Mouse (Mus musculus): Measurements from ENCODE around the gene Prkch. TPM values are rescaled to one million over a fixed set of nuclear protein-coding genes. Genes with fewer than 3 reads are reported as not detected.
"Not testable (repeated sequence)": the region's sequence is repeated elsewhere in the genome, so short reads cannot be mapped to it uniquely, and the experiment has no call there.

The Prkch gene
- polyA plus RNA-seq, 1 experiment, result not detected

DNA sequence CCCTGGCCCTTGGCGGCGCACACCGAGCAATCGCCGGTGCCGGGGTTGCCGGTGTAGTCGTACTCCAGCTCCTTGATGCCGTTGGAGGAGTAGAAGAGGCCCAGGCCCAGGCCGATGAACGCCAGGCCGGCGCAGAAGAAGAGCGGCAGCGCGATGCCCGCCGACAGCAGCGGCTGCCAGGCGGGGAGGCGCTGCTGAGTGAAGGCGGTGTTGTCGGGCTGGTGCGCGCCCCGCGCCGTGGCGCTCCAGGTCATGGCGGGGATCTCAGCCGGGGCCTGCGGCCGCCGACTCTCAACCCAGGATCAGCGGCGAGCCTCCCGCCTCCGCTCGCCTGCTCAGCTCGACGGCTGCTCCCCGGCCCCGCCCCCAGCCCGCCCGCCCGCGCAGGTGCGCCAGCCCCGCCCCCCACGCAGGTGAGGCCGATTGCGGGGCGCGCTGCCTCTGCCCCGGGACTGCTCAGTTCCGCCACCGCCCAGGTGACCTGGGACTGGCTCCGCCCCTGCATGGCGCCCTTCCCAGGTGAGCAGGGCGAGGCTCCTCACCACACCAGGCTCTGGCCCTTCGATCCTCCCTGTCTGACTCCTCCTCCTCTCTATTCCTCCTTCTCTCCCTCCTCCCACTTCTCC lies 38.4 kb upstream of the Prkch start, which contains the start of gene Tmem30b:
Gene Tmem30b, minus strand, starts transcription at position 307 of the 626 bp plus-strand sequence.
- H3K27ac ChIP-seq (ENCODE audit: insufficient read depth, low read depth, low read length), result no peak within 1 kb of the TSS
- H3K4me3 ChIP-seq (ENCODE audit: insufficient read depth, low read depth, low read length), result peak within 1 kb of the TSS; percentile 20
- H3K4me1 ChIP-seq (ENCODE audit: control insufficient read depth, insufficient read depth, low read length), result peaks cover 10% of the 10 kb centered on the region; the same call in 1 of the 2 replicates
- TF ChIP-seq POLR2A (IDR thresholded peaks at IDR 0.05; ENCODE audit: insufficient read depth, low read depth, low read length) (no peak), CTCF (IDR thresholded peaks at IDR 0.05; ENCODE audit: insufficient read depth, low read depth, low read length) (no peak)
- WGBS, result 4% methylated on average over 57 of the region's 61 CpGs

DNA sequence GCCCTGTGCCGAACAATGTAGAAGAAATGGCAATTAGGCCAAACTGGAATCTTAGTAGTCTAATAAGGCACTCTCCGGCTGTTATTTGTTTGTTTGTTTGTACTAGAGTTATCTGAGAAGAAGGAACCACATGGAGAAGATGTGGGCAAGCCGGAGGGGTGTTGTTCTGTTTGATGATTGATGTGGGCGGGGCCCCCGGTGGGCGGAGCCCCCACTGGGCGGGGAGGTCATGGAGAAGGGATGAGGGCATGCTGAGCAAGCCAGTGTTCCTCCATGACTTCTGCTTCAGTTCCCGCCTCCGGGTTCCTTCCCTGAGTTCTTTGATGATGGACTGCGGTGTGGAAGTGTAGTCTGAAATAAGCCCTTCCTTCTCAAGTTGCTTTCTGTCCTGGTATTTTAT lies 37.0 kb upstream of the Prkch start:
- H3K27ac ChIP-seq (ENCODE audit: insufficient read depth, low read depth, low read length), result no peak overlapping the region
- 46% methylated on average over 10 of the region's 10 CpGs for WGBS
- TF ChIP-seq POLR2A (IDR thresholded peaks at IDR 0.05; ENCODE audit: insufficient read depth, low read depth, low read length) (no peak), CTCF (IDR thresholded peaks at IDR 0.05; ENCODE audit: insufficient read depth, low read depth, low read length) (no peak)

DNA sequence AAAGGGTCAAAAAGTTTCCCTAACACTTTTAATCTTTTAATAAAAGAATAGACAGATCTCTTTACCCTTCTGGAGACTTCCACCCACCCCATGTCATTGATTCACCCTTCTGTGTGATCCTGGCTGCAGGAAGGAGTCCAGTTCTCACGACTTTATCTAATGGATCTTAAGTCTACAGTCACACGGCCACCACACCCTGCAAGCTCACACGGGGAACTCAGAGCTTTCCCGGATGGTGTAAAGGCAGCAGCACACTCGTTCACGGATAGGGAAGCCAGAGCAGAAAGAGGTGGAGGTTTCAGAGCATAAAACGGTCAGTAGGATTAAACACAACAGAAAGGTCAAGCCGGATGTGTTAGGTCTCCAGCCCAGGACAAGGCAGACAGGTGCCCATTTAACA lies 36.3 kb upstream of the Prkch start:
- no peak overlapping the region for H3K4me3 ChIP-seq (ENCODE audit: insufficient read depth, low read depth, low read length)
- TF ChIP-seq POLR2A (IDR thresholded peaks at IDR 0.05; ENCODE audit: insufficient read depth, low read depth, low read length), result no peak
- TF ChIP-seq CTCF (IDR thresholded peaks at IDR 0.05; ENCODE audit: insufficient read depth, low read depth, low read length), result no peak
- H3K27ac ChIP-seq (ENCODE audit: insufficient read depth, low read depth, low read length), result no peak overlapping the region
- WGBS, result 80% methylated on average over 8 of the region's 8 CpGs
- H3K4me1 ChIP-seq (ENCODE audit: control insufficient read depth, insufficient read depth, low read length), result peaks cover 10% of the 10 kb centered on the region; the same call in 1 of the 2 replicates

More for the DNA sequence above, 37.0 kb upstream of the Prkch start:
- Histone ChIP-seq H3K4me3 (ENCODE audit: insufficient read depth, low read depth, low read length) (no peak overlapping the region), H3K4me1 (ENCODE audit: control insufficient read depth, insufficient read depth, low read length) (peaks cover 10% of the 10 kb centered on the region; the same call in 1 of the 2 replicates)

DNA sequence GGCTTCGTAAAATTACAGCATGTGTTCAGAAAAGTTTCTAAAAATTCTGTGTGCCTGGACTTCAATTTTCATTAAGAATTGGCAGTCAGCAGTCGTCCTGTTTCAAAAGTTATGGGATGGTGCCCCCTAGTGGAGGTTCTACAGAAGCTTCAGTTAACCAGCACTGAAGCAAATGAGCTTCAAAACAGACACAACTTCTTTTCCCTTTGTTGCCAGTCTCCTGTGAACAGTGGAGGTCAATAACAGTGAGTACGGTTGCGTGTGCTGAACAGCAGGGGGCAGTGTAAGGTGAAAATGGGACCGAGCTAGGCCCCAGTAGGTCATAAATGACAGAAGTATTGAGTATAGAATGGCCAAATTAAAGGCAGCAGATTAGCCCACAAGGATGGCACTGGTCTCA lies 30.4 kb upstream of the Prkch start:
- no peak overlapping the region for H3K27ac ChIP-seq (ENCODE audit: insufficient read depth, low read depth, low read length)
- H3K4me3 ChIP-seq (ENCODE audit: insufficient read depth, low read depth, low read length), result no peak overlapping the region
- no peaks in the 10 kb centered on the region for H3K4me1 ChIP-seq (ENCODE audit: control insufficient read depth, insufficient read depth, low read length)
- TF ChIP-seq POLR2A (IDR thresholded peaks at IDR 0.05; ENCODE audit: insufficient read depth, low read depth, low read length), result no peak
- TF ChIP-seq CTCF (IDR thresholded peaks at IDR 0.05; ENCODE audit: insufficient read depth, low read depth, low read length), result no peak
- 2% methylated on average over 5 of the region's 5 CpGs for WGBS

DNA sequence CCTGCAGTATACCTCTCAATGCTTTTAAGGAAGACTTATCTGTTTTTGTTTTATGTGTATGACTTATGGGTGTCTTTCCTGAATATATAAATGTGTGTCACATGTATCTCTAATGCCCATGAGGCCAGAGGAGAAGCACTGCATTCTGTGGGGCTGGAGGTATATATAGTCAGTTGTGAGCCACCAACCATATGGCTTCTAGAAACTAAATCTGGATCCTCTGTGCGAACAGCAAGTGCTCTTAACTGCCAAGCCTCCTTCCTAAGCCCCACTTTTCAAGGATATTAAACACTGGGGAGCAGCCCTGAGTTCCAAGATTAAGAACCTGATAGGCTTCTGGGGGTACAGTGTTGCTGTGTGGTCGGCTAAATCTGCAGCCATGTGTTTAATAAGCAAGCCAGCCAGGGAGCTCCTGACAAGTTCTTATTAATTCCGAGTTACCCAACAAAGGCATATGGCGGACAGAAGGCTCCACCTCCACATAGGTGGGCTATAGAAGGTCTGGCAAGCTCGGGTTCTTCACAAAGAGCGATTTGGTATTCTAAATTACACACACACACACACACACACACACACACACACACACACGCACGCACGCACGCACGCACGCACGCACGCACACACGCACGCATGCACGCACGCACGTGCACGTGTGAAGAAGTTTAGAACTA lies 25.9 kb upstream of the Prkch start:
- Histone ChIP-seq H3K4me3 (ENCODE audit: insufficient read depth, low read depth, low read length) (no peak overlapping the region), H3K27ac (ENCODE audit: insufficient read depth, low read depth, low read length) (no peak overlapping the region), H3K4me1 (ENCODE audit: control insufficient read depth, insufficient read depth, low read length) (no peaks in the 10 kb centered on the region)
- 84% methylated on average over 20 of the region's 20 CpGs for WGBS
- no peak for TF ChIP-seq CTCF (IDR thresholded peaks at IDR 0.05; ENCODE audit: insufficient read depth, low read depth, low read length)
- TF ChIP-seq POLR2A (IDR thresholded peaks at IDR 0.05; ENCODE audit: insufficient read depth, low read depth, low read length), result no peak

DNA sequence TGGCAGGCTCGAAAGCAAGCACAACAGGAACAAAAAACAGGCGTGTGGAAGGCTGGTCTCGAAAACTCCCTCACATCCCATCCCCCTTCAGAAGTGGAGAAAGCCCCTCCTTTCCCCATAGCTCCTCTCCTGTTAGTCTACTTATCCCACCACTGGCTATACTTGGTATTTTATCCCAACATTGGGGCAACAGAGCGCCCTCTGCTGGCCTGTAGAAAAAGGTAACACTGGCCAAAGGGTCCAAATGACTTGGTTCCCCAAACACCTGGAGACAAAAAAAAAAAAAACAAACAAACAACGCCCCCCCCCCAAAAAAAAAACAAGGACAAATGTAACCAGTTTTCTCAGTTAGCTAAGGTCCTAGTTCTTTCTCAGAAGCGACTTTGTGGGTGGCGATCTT lies 24.5 kb upstream of the Prkch start:
- WGBS, result 50% methylated on average over 7 of the region's 7 CpGs
- Histone ChIP-seq H3K4me3 (ENCODE audit: insufficient read depth, low read depth, low read length) (no peak overlapping the region), H3K4me1 (ENCODE audit: control insufficient read depth, insufficient read depth, low read length) (no peaks in the 10 kb centered on the region), H3K27ac (ENCODE audit: insufficient read depth, low read depth, low read length) (no peak overlapping the region)
- TF ChIP-seq CTCF (IDR thresholded peaks at IDR 0.05; ENCODE audit: insufficient read depth, low read depth, low read length), result peak; percentile 19; the same call in 1 of the 2 replicates
- no peak for TF ChIP-seq POLR2A (IDR thresholded peaks at IDR 0.05; ENCODE audit: insufficient read depth, low read depth, low read length)

DNA sequence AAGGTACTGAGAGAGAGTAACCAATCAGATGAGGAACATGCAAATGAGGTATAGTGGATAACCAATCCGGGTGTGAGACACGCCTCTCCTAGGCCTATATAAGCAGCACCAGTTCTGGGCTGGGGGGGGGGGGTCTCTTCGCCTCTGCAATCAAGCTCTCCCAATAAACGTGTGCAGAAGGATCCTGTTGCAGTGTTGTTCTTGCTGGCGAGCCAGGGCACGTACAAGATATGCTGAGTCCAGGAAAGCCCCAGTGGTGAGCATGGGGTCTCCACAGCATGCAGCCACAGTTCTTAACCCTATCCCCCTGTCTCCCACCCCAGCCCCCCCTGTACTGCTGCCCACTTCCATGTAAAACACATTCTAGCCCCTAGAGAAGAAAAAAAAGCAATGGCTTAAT lies 21.5 kb upstream of the Prkch start:
- not testable (repeated sequence) for H3K4me3 ChIP-seq (ENCODE audit: insufficient read depth, low read depth, low read length); H3K4me1 ChIP-seq (ENCODE audit: control insufficient read depth, insufficient read depth, low read length); H3K27ac ChIP-seq (ENCODE audit: insufficient read depth, low read depth, low read length)
- 78% methylated on average over 6 of the region's 6 CpGs for WGBS

DNA sequence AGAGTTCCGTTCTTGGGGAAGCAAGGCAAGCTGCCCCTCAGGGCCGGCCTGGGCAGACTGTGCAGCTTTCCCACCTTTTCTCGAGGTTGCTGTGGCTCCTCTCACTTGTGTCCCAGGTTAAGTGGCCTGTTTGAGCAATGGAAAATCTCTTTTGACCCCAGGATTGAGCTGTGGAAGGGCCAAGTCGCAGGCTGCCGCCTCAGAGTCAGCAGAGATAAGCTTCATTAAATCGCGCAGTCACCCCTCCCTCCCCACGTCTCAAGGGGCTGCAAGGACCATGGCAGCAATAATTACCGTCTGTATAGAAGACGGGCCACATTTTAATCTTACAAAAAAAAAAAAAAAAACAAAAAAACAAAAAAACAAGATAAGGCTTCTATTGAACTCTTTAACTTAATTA lies 20.4 kb upstream of the Prkch start:
- 21% methylated on average over 10 of the region's 10 CpGs for WGBS
- TF ChIP-seq POLR2A (IDR thresholded peaks at IDR 0.05; ENCODE audit: insufficient read depth, low read depth, low read length) (no peak), CTCF (IDR thresholded peaks at IDR 0.05; ENCODE audit: insufficient read depth, low read depth, low read length) (no peak)
- H3K4me3 ChIP-seq (ENCODE audit: insufficient read depth, low read depth, low read length), result no peak overlapping the region
- H3K27ac ChIP-seq (ENCODE audit: insufficient read depth, low read depth, low read length), result no peak overlapping the region
- 0 out of 2 replicates have a peak, but pooled peaks cover 2% of the 10 kb centered on the region for H3K4me1 ChIP-seq (ENCODE audit: control insufficient read depth, insufficient read depth, low read length)

DNA sequence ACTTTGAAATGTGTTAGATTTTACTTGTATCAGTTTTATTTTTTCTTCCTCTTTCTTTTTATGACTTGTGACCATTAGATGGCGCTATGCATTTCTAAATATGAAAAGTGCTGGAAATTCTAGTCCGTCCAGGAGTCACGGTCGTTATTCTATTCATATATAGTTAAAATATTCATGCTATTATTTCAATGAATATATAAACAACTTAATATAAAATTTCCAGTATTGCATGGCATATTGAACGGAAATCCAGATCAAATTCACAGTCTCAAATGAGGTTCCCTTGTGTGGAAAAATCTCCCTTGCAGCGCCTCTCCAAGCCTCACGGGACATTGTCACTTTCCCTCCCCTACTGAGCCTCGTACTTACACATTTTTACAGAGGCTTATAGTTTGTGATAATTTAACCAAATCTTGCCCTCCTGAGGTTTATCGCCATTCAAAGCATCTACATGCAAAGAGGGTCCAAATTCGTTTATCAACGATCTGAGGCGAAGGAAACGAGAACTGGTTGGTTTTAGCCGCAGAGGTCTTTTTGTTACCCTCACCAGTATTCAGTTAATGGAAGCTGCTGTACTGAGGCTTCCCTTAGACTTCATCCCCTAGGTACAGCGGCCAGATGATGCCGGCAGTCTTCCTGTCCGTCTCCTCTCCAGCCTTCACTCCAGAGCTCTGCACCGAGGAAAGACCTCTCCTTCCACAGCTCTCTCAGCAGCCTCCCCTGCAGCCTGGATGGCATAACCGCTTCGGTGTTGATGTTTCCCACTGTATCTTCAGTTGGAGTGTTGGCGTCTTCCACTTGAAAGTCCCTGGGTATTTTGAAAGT lies 19.6 kb upstream of the Prkch start:
- WGBS, result 8% methylated on average over 21 of the region's 21 CpGs

More for the DNA sequence above, 19.6 kb upstream of the Prkch start:
- Histone ChIP-seq H3K4me3 (ENCODE audit: insufficient read depth, low read depth, low read length) (peak overlapping the region; percentile 27), H3K4me1 (ENCODE audit: control insufficient read depth, insufficient read depth, low read length) (0 out of 2 replicates have a peak, but pooled peaks cover 2% of the 10 kb centered on the region), H3K27ac (ENCODE audit: insufficient read depth, low read depth, low read length) (no peak overlapping the region)
- TF ChIP-seq CTCF (IDR thresholded peaks at IDR 0.05; ENCODE audit: insufficient read depth, low read depth, low read length) (no peak), POLR2A (IDR thresholded peaks at IDR 0.05; ENCODE audit: insufficient read depth, low read depth, low read length) (no peak)
